Mouse (Mus musculus): ENCODE measurements around the gene Mmp28. TPM values are rescaled to one million over a fixed set of nuclear protein-coding genes. Genes with fewer than 3 reads are reported as not detected.

Gene Mmp28
- polyA plus RNA-seq (2015; fragmentation: Nextera tagmentation; extraction: Ambion mirVana): 0.39 and 0.41 TPM in 2 replicates

DNA sequence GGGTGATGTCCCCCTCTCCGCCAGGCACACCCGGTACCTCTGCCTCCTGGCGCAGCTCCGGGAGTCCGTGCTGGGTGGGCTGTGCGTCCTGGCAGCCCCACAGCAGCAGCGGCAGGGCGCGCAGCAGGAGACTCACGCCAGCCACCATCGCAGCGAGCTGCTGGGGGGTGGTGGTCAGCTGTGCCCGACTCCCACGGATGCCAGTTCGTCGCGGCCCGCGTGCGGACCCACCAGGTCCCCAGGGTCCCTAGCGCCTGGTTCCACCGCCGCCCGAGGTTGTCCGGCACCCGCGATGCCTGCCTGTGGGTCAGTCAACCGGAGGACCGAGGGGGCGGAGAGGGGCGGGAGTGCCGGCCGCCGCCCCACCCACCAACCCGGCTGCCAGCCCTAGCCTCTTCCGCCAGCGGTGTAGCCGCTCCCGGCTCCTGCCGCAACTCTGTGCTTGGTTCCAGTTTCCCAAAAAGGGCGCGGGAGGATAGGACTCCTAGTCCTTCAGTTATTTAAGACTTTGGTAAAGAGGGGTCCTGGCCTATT lies at the start of gene Mmp28:
TSS of gene Mmp28 (minus strand) at position 361 of the 534 bp plus-strand sequence.
- Histone ChIP-seq H3K4me1 (replicated peaks) (peaks cover 9% of the 10 kb centered on the region; the same call in 1 of the 2 replicates), H3K4me3 (replicated peaks) (peak within 1 kb of the TSS; percentile 58), H3K9me3 (replicated peaks) (no peaks in the 10 kb centered on the region), H3K27me3 (peaks cover 70% of the 10 kb centered on the region), H3K36me3 (replicated peaks) (no peaks in the 10 kb centered on the region), H3K27ac (replicated peaks) (no peak within 1 kb of the TSS), H3K4me2 (peak within 1 kb of the TSS; percentile 75), H3K9ac (0 out of 2 replicates have a peak within 1 kb of the TSS, but pooled peaks have one; percentile 25)
- WGBS (ENCODE audit: insufficient replicate concordance): under 1% methylated on average over 42 of the region's 42 CpGs
- no peak; the same call in 1 of the 2 replicates for ATAC-seq (ENCODE audit: insufficient read depth)

DNA sequence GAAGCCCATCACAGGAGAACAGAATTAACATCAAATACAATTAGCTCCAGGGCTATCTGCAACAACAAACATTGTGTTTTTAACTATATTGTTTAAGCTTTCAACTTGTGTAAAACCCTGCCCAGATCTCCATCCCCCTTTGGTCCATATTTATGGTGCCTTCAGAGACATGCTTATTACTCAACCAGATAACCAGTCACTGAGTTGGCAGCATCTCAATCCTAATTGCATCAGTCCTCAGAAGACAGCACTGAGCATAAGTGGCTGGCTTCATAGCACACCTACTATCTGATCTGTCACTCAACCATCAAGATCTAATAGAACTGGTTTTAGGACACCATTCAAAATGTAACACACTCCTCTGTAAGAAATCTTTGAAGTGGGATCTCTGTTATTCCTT lies 46.6 kb upstream of the Mmp28 start:
- Histone ChIP-seq H3K27me3 (no peaks in the 10 kb centered on the region), H3K27ac (replicated peaks) (no peak overlapping the region), H3K9me3 (replicated peaks) (no peaks in the 10 kb centered on the region), H3K36me3 (replicated peaks) (peaks cover 38% of the 10 kb centered on the region), H3K9ac (no peak overlapping the region), H3K4me1 (replicated peaks) (no peaks in the 10 kb centered on the region), H3K4me2 (no peak overlapping the region), H3K4me3 (replicated peaks) (no peak overlapping the region)
- ATAC-seq (ENCODE audit: insufficient read depth): no peak

DNA sequence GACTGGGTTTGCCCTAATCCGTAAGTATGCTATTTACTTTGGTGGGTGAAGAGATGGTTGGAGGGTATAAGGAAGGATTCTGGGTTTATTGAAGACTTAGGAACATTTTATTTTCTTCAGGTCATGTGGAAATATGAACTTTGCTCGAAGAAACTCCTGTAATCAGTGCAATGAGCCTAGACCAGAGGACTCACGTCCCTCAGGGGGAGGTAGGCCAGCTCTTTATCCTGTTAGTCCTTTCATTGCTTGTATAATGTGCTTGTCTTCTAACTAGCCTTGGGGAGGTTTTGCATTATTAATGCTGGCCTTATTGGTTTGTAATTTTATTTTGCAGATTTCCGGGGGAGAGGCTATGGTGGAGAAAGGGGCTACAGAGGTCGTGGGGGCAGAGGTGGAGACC lies 41.4 kb upstream of the Mmp28 start:
- H3K27ac ChIP-seq (replicated peaks): no peak overlapping the region
- no peak overlapping the region for H3K9ac ChIP-seq
- no peak for ATAC-seq (ENCODE audit: insufficient read depth)
- H3K27me3 ChIP-seq: no peaks in the 10 kb centered on the region
- 86% methylated on average over 5 of the region's 5 CpGs for WGBS (ENCODE audit: insufficient replicate concordance)
- H3K9me3 ChIP-seq (replicated peaks): no peaks in the 10 kb centered on the region
- no peak overlapping the region for H3K4me2 ChIP-seq
- peaks cover 74% of the 10 kb centered on the region for H3K36me3 ChIP-seq (replicated peaks)
- no peak overlapping the region for H3K4me3 ChIP-seq (replicated peaks)
- no peaks in the 10 kb centered on the region for H3K4me1 ChIP-seq (replicated peaks)

DNA sequence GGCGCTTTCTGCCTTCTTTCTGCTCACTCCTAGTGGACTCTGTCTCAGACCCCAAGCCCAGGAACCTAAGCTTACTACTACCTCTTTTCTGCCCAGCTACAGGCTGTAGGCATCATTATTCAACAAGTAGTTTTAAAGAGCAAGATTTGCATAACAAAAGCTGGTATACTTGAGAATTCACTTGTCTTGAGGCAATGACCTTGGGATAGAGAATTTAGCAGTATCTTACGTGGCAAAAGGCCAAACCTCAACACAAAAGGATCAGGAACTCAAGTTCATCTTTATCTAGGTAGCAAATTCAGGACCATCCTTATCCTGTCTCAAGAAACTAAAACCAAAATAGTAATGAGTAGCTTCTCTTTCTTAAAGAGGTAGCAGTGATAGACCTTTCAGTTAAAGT lies 32.7 kb upstream of the Mmp28 start:
- Histone ChIP-seq H3K4me3 (replicated peaks) (no peak overlapping the region), H3K9ac (no peak overlapping the region), H3K27ac (replicated peaks) (no peak overlapping the region), H3K4me2 (no peak overlapping the region), H3K36me3 (replicated peaks) (peaks cover 43% of the 10 kb centered on the region), H3K27me3 (no peaks in the 10 kb centered on the region), H3K9me3 (replicated peaks) (no peaks in the 10 kb centered on the region), H3K4me1 (replicated peaks) (no peaks in the 10 kb centered on the region)
- WGBS (ENCODE audit: insufficient replicate concordance): 81% methylated on average over 2 of the region's 2 CpGs
- no peak for ATAC-seq (ENCODE audit: insufficient read depth)

DNA sequence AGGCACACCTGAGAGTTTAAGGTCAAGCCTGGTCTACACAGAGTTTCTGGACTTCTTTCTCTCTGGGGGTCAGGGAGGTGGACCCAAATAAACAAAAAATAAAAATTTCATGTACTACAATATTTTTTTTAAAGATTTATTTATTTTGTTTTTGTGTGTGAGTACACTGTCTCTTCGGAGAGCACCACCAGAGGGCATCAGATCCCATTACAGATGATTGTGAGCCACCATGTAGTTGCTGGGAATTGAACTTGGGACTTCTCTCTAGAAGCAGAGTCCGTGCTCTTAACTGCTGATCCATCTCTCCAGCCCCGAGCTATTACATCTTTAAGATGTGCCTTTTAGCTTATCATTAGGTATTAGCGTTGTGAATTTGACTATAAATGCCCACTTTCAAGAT lies 28.6 kb upstream of the Mmp28 start:
- no peak overlapping the region for H3K4me3 ChIP-seq (replicated peaks)
- 61% methylated on average over 4 of the region's 4 CpGs for WGBS (ENCODE audit: insufficient replicate concordance)
- no peaks in the 10 kb centered on the region for H3K9me3 ChIP-seq (replicated peaks)
- peaks cover 51% of the 10 kb centered on the region for H3K36me3 ChIP-seq (replicated peaks)
- no peak overlapping the region for H3K27ac ChIP-seq (replicated peaks)
- H3K9ac ChIP-seq: no peak overlapping the region
- no peak for ATAC-seq (ENCODE audit: insufficient read depth)
- H3K4me2 ChIP-seq: no peak overlapping the region
- no peaks in the 10 kb centered on the region for H3K4me1 ChIP-seq (replicated peaks)
- no peaks in the 10 kb centered on the region for H3K27me3 ChIP-seq

DNA sequence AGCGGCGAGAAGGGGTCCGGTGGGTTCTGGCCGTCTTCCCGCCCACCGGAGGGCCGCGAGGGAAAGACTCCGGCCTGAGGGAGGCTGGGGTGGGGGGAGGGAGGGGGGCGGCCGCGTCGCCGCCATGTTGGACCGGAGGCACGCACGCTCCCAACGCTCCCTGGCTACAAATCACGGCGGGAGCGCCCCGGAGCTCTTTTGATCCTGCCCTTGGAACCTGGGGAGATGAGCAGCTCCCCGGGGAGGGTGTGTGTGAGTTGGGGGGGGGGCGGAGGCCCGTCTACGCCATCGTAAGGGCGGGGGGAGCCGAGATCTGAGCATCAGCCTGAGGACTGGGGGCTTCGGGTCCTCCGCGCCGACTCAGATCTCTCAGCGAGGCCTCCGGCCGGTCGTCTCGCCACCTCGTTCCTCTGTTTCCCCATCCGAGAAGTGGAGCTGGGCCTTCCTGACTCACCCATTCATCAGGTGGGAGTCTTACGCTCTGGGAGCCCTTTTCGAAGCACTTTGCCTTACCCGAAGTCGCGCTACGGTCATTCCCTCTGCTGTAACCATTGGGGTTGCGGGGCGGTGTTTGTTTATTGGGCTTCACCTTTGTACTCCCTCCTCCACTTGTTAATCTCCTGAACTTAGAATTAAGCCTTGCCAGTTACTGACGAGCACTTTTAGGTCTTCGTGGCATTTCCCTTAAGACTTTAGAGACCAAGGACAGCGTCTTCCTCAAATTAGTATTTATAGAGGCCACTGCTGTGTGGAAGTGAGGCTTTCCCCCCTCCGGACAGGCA lies 10.6 kb upstream of the Mmp28 start:
- Histone ChIP-seq H3K9ac (peak overlapping the region; percentile 95), H3K4me1 (replicated peaks) (peaks cover 32% of the 10 kb centered on the region), H3K36me3 (replicated peaks) (peaks cover 20% of the 10 kb centered on the region), H3K27me3 (peaks cover 4% of the 10 kb centered on the region; the same call in 1 of the 2 replicates), H3K4me2 (peak overlapping the region; percentile 74), H3K4me3 (replicated peaks) (peak overlapping the region; percentile 97), H3K9me3 (replicated peaks) (no peaks in the 10 kb centered on the region), H3K27ac (replicated peaks) (peak overlapping the region; percentile 89)
- under 1% methylated on average over 51 of the region's 52 CpGs for WGBS (ENCODE audit: insufficient replicate concordance)
- ATAC-seq (ENCODE audit: insufficient read depth): peak; percentile 60

DNA sequence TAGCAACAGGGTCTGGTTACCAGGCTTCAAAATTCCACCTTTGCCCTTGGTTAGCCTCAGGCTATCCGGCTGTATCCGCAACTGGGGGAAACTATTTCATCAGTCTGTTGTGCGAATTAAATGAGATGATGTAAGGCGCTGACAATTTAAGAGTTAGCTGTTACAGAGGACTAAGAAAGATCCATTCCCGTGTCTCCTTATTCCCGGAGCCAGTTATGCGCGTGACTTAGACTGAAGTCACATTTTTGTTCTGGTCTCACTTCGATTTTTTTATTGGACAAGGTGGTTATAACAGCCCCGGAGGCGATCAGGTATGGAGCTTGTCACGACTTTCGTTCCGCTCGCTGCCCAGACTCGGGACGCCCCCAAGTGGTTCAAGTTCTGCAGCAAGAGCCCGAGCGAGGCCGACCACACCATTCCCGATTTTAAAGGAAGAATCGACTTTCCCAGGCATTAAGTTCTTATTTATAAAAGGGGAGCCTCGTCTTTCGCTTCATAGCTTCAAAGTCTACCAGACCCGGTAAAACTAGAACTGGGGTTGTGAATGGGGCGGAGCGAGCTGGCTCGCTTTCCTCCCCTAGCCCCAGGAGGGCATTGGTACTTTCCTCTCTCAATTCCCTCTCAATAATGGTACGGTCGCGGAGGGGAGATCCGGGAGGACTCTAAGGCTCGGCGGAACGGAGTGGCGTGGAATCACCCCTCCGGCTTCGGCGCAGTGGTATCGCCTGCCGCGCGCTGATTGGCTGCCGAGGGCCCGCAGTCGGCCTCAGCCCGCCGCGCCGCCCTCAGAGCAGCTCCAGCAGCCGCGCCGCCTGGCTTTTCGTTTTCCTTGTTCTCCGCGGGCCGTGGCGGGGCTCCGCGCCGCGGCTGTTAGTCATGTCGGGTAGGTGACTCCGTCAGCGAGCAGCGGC lies 9.7 kb upstream of the Mmp28 start, which contains the start of gene Taf15:
TSS of gene Taf15 (plus strand) at position 763 of the 911 bp plus-strand sequence.
- H3K36me3 ChIP-seq (replicated peaks): peaks cover 15% of the 10 kb centered on the region
- peaks cover 5% of the 10 kb centered on the region; the same call in 1 of the 2 replicates for H3K27me3 ChIP-seq
- peak within 1 kb of the TSS; percentile 95 for H3K9ac ChIP-seq
- peak within 1 kb of the TSS; percentile 97 for H3K4me3 ChIP-seq (replicated peaks)
- H3K4me1 ChIP-seq (replicated peaks): peaks cover 30% of the 10 kb centered on the region
- under 1% methylated on average over 66 of the region's 66 CpGs for WGBS (ENCODE audit: insufficient replicate concordance)
- H3K27ac ChIP-seq (replicated peaks): peak within 1 kb of the TSS; percentile 89
- no peaks in the 10 kb centered on the region for H3K9me3 ChIP-seq (replicated peaks)
- ATAC-seq (ENCODE audit: insufficient read depth): peak; percentile 95
- peak within 1 kb of the TSS; percentile 77 for H3K4me2 ChIP-seq

DNA sequence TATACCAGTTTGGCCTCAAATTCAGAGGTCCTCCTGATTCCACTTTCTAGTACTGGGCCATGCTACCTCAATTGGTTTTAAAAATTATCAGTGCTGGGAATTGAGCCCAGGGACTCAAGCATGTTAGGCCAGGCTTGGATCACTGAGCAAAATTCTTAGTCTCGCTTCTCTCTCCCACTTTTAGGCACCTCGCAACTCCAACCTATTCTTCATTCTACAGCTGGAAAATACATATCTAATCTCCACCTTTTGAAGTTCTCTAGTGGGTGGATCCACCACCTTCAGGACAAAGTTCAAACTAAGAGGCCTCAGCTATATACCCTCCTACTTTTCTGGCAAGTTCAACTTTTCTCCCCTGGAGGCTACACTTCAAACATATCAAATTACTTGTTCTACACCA lies 8.9 kb upstream of the Mmp28 start:
- ATAC-seq (ENCODE audit: insufficient read depth): no peak
- peaks cover 29% of the 10 kb centered on the region for H3K4me1 ChIP-seq (replicated peaks)
- H3K27ac ChIP-seq (replicated peaks): peak overlapping the region; percentile 83
- 73% methylated on average over 2 of the region's 2 CpGs for WGBS (ENCODE audit: insufficient replicate concordance)
- H3K4me3 ChIP-seq (replicated peaks): peak overlapping the region; percentile 97
- peak overlapping the region; percentile 77 for H3K4me2 ChIP-seq
- peaks cover 11% of the 10 kb centered on the region for H3K36me3 ChIP-seq (replicated peaks)
- H3K9ac ChIP-seq: peak overlapping the region; percentile 63; the same call in 1 of the 2 replicates
- H3K27me3 ChIP-seq: peaks cover 7% of the 10 kb centered on the region; the same call in 1 of the 2 replicates
- H3K9me3 ChIP-seq (replicated peaks): no peaks in the 10 kb centered on the region

DNA sequence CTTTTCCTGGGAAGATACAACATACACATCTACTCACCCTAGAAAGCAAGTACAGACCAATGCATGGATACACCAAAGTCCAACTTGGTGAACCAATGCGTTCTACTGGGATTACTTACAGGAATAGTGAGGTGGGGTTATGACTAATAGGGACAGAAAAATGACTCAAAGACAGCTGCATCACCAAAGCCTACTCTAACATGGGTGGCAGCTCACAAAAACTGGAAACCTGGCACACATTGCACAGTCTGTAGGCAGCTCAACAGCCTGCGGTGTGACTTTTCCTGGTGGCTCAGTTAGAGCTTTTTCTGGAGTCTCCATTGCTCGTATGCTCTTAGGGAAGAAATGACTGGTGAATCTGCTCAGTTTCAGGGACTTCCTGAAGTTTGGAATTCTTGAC lies 5.9 kb upstream of the Mmp28 start:
- Histone ChIP-seq H3K27ac (replicated peaks) (no peak overlapping the region), H3K9ac (no peak overlapping the region), H3K9me3 (replicated peaks) (no peaks in the 10 kb centered on the region), H3K4me1 (replicated peaks) (peaks cover 11% of the 10 kb centered on the region), H3K4me2 (no peak overlapping the region), H3K36me3 (replicated peaks) (no peaks in the 10 kb centered on the region), H3K4me3 (replicated peaks) (no peak overlapping the region), H3K27me3 (peaks cover 35% of the 10 kb centered on the region)
- WGBS (ENCODE audit: insufficient replicate concordance): 76% methylated on average over 3 of the region's 3 CpGs
- no peak for ATAC-seq (ENCODE audit: insufficient read depth)

DNA sequence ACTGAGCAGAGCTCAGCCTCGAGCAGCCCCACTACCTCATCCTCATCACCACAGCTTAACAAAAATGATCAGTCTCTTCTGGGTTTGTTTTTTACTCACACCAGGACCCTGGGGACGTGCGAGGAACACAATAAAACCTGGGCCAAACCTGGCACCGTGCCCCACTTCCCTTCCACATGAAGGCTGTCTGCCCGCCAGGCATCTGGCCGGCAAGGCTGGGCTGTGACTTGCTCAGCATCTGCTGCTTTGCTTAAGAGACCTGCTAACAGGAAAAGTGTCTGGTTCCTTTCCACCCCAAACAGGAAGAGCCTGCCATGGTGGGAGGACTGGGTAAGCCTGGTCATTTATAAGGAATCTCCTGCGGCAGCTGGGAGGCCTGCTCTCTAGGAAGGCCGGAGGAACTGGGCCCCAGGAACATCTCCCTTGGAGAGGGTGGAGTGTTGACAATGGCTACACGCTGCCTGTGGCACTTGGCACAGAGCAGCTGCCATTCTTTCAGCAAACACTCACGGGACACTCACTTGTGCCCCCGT lies 4.3 kb upstream of the Mmp28 start:
- H3K4me2 ChIP-seq: no peak overlapping the region
- no peak overlapping the region for H3K4me3 ChIP-seq (replicated peaks)
- WGBS (ENCODE audit: insufficient replicate concordance): 36% methylated on average over 11 of the region's 11 CpGs
- no peak overlapping the region for H3K27ac ChIP-seq (replicated peaks)
- peaks cover 14% of the 10 kb centered on the region for H3K4me1 ChIP-seq (replicated peaks)
- no peak for ATAC-seq (ENCODE audit: insufficient read depth)
- no peaks in the 10 kb centered on the region for H3K36me3 ChIP-seq (replicated peaks)
- peaks cover 50% of the 10 kb centered on the region for H3K27me3 ChIP-seq
- H3K9me3 ChIP-seq (replicated peaks): no peaks in the 10 kb centered on the region
- H3K9ac ChIP-seq: no peak overlapping the region
